Mouse (Mus musculus) embryo, embryonic 9.5 days (tissue): ENCODE data around the gene Psg17.
"Not testable (repeated sequence)": the region's sequence is repeated elsewhere in the genome, so short reads cannot be mapped to it uniquely, and the experiment has no call there.

Source experiments
- DNase-seq: peaks from one replicate; pipeline ENCODE4 v3.0.0-alpha.2; 2017; ENCODE audit errors: extremely low spot score

Psg17 gene

GRCm38 (mm10) chr7:18821507-18821906 is at the start of gene Psg17:
Psg17 (minus strand) TSS chr7:18821607.
- no peak for DNase-seq

- not testable (repeated sequence) for DNase-seq
Observed at GRCm38 (mm10) chr7:18871031-18871430, 49.6 kb upstream of the Psg17 start, which contains the start of gene Pglyrp1. Pglyrp1 (plus strand) TSS chr7:18871331.

- DNase-seq: no peak
Observed at GRCm38 (mm10) chr7:18868491-18868890, 47.1 kb upstream of the Psg17 start.

GRCm38 (mm10) chr7:18862801-18863200 is 41.4 kb upstream of the Psg17 start:
- no peak for DNase-seq

- no peak for DNase-seq
Observed at GRCm38 (mm10) chr7:18858310-18858916, 37.0 kb upstream of the Psg17 start.

GRCm38 (mm10) chr7:18848395-18848794 is 27.0 kb upstream of the Psg17 start:
- no peak for DNase-seq

- DNase-seq: no peak
Observed at GRCm38 (mm10) chr7:18844811-18845210, 23.4 kb upstream of the Psg17 start.

GRCm38 (mm10) chr7:18841174-18841567 is 19.8 kb upstream of the Psg17 start:
- no peak for DNase-seq

- peak; percentile 60 for DNase-seq
Observed at GRCm38 (mm10) chr7:18840386-18841173, 19.2 kb upstream of the Psg17 start.

- DNase-seq: no peak
Observed at GRCm38 (mm10) chr7:18839865-18840264, 18.5 kb upstream of the Psg17 start, which contains the start of gene Mill2. Mill2 (plus strand) TSS chr7:18839966.

GRCm38 (mm10) chr7:18832298-18832697 is 10.9 kb upstream of the Psg17 start:
- no peak for DNase-seq

- no peak for DNase-seq
Observed at GRCm38 (mm10) chr7:18829545-18829944, 8.1 kb upstream of the Psg17 start.

- DNase-seq: peak; percentile 17
Observed at GRCm38 (mm10) chr7:18828592-18828991, 7.2 kb upstream of the Psg17 start.

- DNase-seq: peak; percentile 5
Observed at GRCm38 (mm10) chr7:18827792-18828546, 6.6 kb upstream of the Psg17 start.

GRCm38 (mm10) chr7:18818301-18818700 is 3.1 kb downstream of the Psg17 start:
- no peak for DNase-seq

- DNase-seq: no peak
Observed at GRCm38 (mm10) chr7:18803526-18803925, 17.9 kb downstream of the Psg17 start.

GRCm38 (mm10) chr7:18799129-18799528 is 22.3 kb downstream of the Psg17 start:
- peak; percentile 11 for DNase-seq

GRCm38 (mm10) chr7:18798420-18798819 is 23.0 kb downstream of the Psg17 start, which contains the start of gene Psg19:
Psg19 (minus strand) TSS chr7:18798520.
- no peak for DNase-seq

- not testable (repeated sequence) for DNase-seq
Observed at GRCm38 (mm10) chr7:18790671-18791070, 30.7 kb downstream of the Psg17 start.

- not testable (repeated sequence) for DNase-seq
Observed at GRCm38 (mm10) chr7:18781301-18781700, 40.1 kb downstream of the Psg17 start.

GRCm38 (mm10) chr7:18779337-18779781 is 42.0 kb downstream of the Psg17 start:
- no peak for DNase-seq
